Mouse (Mus musculus): Measurements from ENCODE around the gene Ube2h. TPM values are rescaled to one million over a fixed set of nuclear protein-coding genes. Genes with fewer than 3 reads are reported as not detected.

Gene Ube2h
- total and polyA plus RNA-seq, 2 experiments from 2014 or later: 30.4 to 31.9 TPM

- 88% methylated on average over 11 of the region's 11 CpGs for WGBS
- ATAC-seq (ENCODE audit: insufficient read depth, low read depth) (no peak), DNase-seq (ENCODE audit: low spot score) (no peak)
- Histone ChIP-seq H3K4me1 (ENCODE audit: control insufficient read depth, insufficient read depth) (peaks cover 27% of the 10 kb centered on the region), H3K9me3 (replicated peaks; ENCODE audit: control insufficient read depth, low read length) (no peaks in the 10 kb centered on the region), H3K27me3 (ENCODE audit: control insufficient read depth, insufficient read depth, low read length) (no peaks in the 10 kb centered on the region), H3K4me3 (ENCODE audit: low read depth, low read length) (no peak overlapping the region), H3K27ac (ENCODE audit: low read depth) (no peak overlapping the region), H3K9ac (replicated peaks; ENCODE audit: low read depth, low read length) (no peak overlapping the region), H3K4me2 (ENCODE audit: low read depth, low read length) (no peak overlapping the region), H3K36me3 (replicated peaks; ENCODE audit: control insufficient read depth, insufficient read depth, low read length) (peaks cover 52% of the 10 kb centered on the region)
- TF ChIP-seq CTCF (IDR thresholded peaks at IDR 0.05; ENCODE audit: low read depth) (no peak), EP300 (IDR thresholded peaks at IDR 0.05; ENCODE audit: low read depth) (no peak)
Observed at GRCm38 (mm10) chr6:30272338-30272905, 31.9 kb downstream of the Ube2h start.

- no peak for DNase-seq (ENCODE audit: low spot score)
- Histone ChIP-seq H3K27ac (ENCODE audit: low read depth) (no peak overlapping the region), H3K9ac (replicated peaks; ENCODE audit: low read depth, low read length) (0 out of 2 replicates have a peak overlapping the region, but pooled peaks have one; percentile 6), H3K36me3 (replicated peaks; ENCODE audit: control insufficient read depth, insufficient read depth, low read length) (peaks cover 67% of the 10 kb centered on the region), H3K27me3 (ENCODE audit: control insufficient read depth, insufficient read depth, low read length) (no peaks in the 10 kb centered on the region), H3K4me3 (ENCODE audit: low read depth, low read length) (no peak overlapping the region), H3K4me2 (ENCODE audit: low read depth, low read length) (no peak overlapping the region), H3K9me3 (replicated peaks; ENCODE audit: control insufficient read depth, low read length) (no peaks in the 10 kb centered on the region), H3K4me1 (ENCODE audit: control insufficient read depth, insufficient read depth) (peaks cover 12% of the 10 kb centered on the region; the same call in 1 of the 2 replicates)
- ATAC-seq (ENCODE audit: insufficient read depth, low read depth): no peak
- WGBS: 64% methylated on average over 5 of the region's 5 CpGs
- TF ChIP-seq EP300 (IDR thresholded peaks at IDR 0.05; ENCODE audit: low read depth) (no peak), CTCF (IDR thresholded peaks at IDR 0.05; ENCODE audit: low read depth) (no peak)
Observed at GRCm38 (mm10) chr6:30269846-30270245, 34.5 kb downstream of the Ube2h start.

GRCm38 (mm10) chr6:30267486-30267885 is 36.9 kb downstream of the Ube2h start:
- H3K4me1 ChIP-seq (ENCODE audit: control insufficient read depth, insufficient read depth): peaks cover 18% of the 10 kb centered on the region; the same call in 1 of the 2 replicates
- TF ChIP-seq CTCF (IDR thresholded peaks at IDR 0.05; ENCODE audit: low read depth) (no peak), EP300 (IDR thresholded peaks at IDR 0.05; ENCODE audit: low read depth) (no peak)
- no peaks in the 10 kb centered on the region for H3K9me3 ChIP-seq (replicated peaks; ENCODE audit: control insufficient read depth, low read length)
- no peak for ATAC-seq (ENCODE audit: insufficient read depth, low read depth)
- DNase-seq (ENCODE audit: low spot score): no peak
- no peaks in the 10 kb centered on the region for H3K27me3 ChIP-seq (ENCODE audit: control insufficient read depth, insufficient read depth, low read length)
- H3K4me2 ChIP-seq (ENCODE audit: low read depth, low read length): no peak overlapping the region
- WGBS: 60% methylated on average over 7 of the region's 7 CpGs
- no peak overlapping the region for H3K9ac ChIP-seq (replicated peaks; ENCODE audit: low read depth, low read length)
- H3K36me3 ChIP-seq (replicated peaks; ENCODE audit: control insufficient read depth, insufficient read depth, low read length): peaks cover 62% of the 10 kb centered on the region
- H3K27ac ChIP-seq (ENCODE audit: low read depth): no peak overlapping the region
- no peak overlapping the region for H3K4me3 ChIP-seq (ENCODE audit: low read depth, low read length)

GRCm38 (mm10) chr6:30265402-30265801 is 38.9 kb downstream of the Ube2h start:
- Histone ChIP-seq H3K9me3 (replicated peaks; ENCODE audit: control insufficient read depth, low read length) (no peaks in the 10 kb centered on the region), H3K4me1 (ENCODE audit: control insufficient read depth, insufficient read depth) (peaks cover 15% of the 10 kb centered on the region; the same call in 1 of the 2 replicates), H3K4me3 (ENCODE audit: low read depth, low read length) (no peak overlapping the region), H3K4me2 (ENCODE audit: low read depth, low read length) (no peak overlapping the region), H3K9ac (replicated peaks; ENCODE audit: low read depth, low read length) (no peak overlapping the region), H3K27me3 (ENCODE audit: control insufficient read depth, insufficient read depth, low read length) (no peaks in the 10 kb centered on the region), H3K27ac (ENCODE audit: low read depth) (no peak overlapping the region), H3K36me3 (replicated peaks; ENCODE audit: control insufficient read depth, insufficient read depth, low read length) (peaks cover 61% of the 10 kb centered on the region)
- ATAC-seq (ENCODE audit: insufficient read depth, low read depth) (no peak), DNase-seq (ENCODE audit: low spot score) (no peak)
- WGBS: 83% methylated on average over 4 of the region's 4 CpGs
- TF ChIP-seq CTCF (IDR thresholded peaks at IDR 0.05; ENCODE audit: low read depth): no peak
- TF ChIP-seq EP300 (IDR thresholded peaks at IDR 0.05; ENCODE audit: low read depth): no peak

- peaks cover 68% of the 10 kb centered on the region for H3K36me3 ChIP-seq (replicated peaks; ENCODE audit: control insufficient read depth, insufficient read depth, low read length)
- 20% methylated on average over 4 of the region's 4 CpGs for WGBS
- H3K4me2 ChIP-seq (ENCODE audit: low read depth, low read length): no peak overlapping the region
- H3K27me3 ChIP-seq (ENCODE audit: control insufficient read depth, insufficient read depth, low read length): no peaks in the 10 kb centered on the region
- no peak overlapping the region for H3K27ac ChIP-seq (ENCODE audit: low read depth)
- H3K4me1 ChIP-seq (ENCODE audit: control insufficient read depth, insufficient read depth): peaks cover 15% of the 10 kb centered on the region; the same call in 1 of the 2 replicates
- no peak overlapping the region for H3K4me3 ChIP-seq (ENCODE audit: low read depth, low read length)
- H3K9ac ChIP-seq (replicated peaks; ENCODE audit: low read depth, low read length): no peak overlapping the region
- DNase-seq (ENCODE audit: low spot score) (no peak), ATAC-seq (ENCODE audit: insufficient read depth, low read depth) (no peak)
- TF ChIP-seq CTCF (IDR thresholded peaks at IDR 0.05; ENCODE audit: low read depth) (0 out of 2 replicates have a peak, but pooled peaks have one; percentile 8), EP300 (IDR thresholded peaks at IDR 0.05; ENCODE audit: low read depth) (no peak)
- no peaks in the 10 kb centered on the region for H3K9me3 ChIP-seq (replicated peaks; ENCODE audit: control insufficient read depth, low read length)
Observed at GRCm38 (mm10) chr6:30263053-30263452, 41.3 kb downstream of the Ube2h start.

GRCm38 (mm10) chr6:30259271-30259670 is 45.1 kb downstream of the Ube2h start:
- H3K4me2 ChIP-seq (ENCODE audit: low read depth, low read length): no peak overlapping the region
- H3K9me3 ChIP-seq (replicated peaks; ENCODE audit: control insufficient read depth, low read length): no peaks in the 10 kb centered on the region
- TF ChIP-seq EP300 (IDR thresholded peaks at IDR 0.05; ENCODE audit: low read depth) (no peak), CTCF (IDR thresholded peaks at IDR 0.05; ENCODE audit: low read depth) (no peak)
- H3K4me3 ChIP-seq (ENCODE audit: low read depth, low read length): no peak overlapping the region
- ATAC-seq (ENCODE audit: insufficient read depth, low read depth) (no peak), DNase-seq (ENCODE audit: low spot score) (no peak)
- peaks cover 15% of the 10 kb centered on the region; the same call in 1 of the 2 replicates for H3K4me1 ChIP-seq (ENCODE audit: control insufficient read depth, insufficient read depth)
- H3K36me3 ChIP-seq (replicated peaks; ENCODE audit: control insufficient read depth, insufficient read depth, low read length): peaks cover 57% of the 10 kb centered on the region
- WGBS: 86% methylated on average over 6 of the region's 6 CpGs
- no peak overlapping the region for H3K9ac ChIP-seq (replicated peaks; ENCODE audit: low read depth, low read length)
- no peak overlapping the region for H3K27ac ChIP-seq (ENCODE audit: low read depth)
- H3K27me3 ChIP-seq (ENCODE audit: control insufficient read depth, insufficient read depth, low read length): no peaks in the 10 kb centered on the region
